Mouse (Mus musculus) liver, embryonic 14.5 days (tissue): ENCODE results near the gene Cfap299. TPM values are rescaled to one million over a fixed set of nuclear protein-coding genes. Genes with fewer than 3 reads are reported as not detected.

Experiments used
- ATAC-seq: fragments of 200-750 bp; cut with Nextera tagmentation; 2 replicates; pipeline ENCODE4 v1.8.0; 2017; ENCODE audit warnings: moderate number of reproducible peaks, mild to moderate bottlenecking, moderate library complexity; ENCODE audit not compliant: insufficient read depth
- DNase-seq, 3 experiments: peaks; one replicate each; pipeline ENCODE4 v3.0.0-alpha.2; 2012 to 2013; ENCODE audit warnings: low read depth in 3 of 3, low spot score in 3 of 3
- H3K27ac ChIP-seq: fragments of 300-500 bp; sonication (generic); 2 replicates; pipeline ENCODE4 v1.5.1; 2014; ENCODE audit warnings: moderate library complexity, mild to moderate bottlenecking, control low read depth, inconsistent platforms
- H3K27me3 ChIP-seq: fragments of 300-500 bp; sonication (generic); 2 replicates; pipeline ENCODE4 v1.6.1; 2014; ENCODE audit warnings: mild to moderate bottlenecking, low read length, moderate library complexity; ENCODE audit not compliant: control insufficient read depth, insufficient read depth
- H3K36me3 ChIP-seq: fragments of 300-500 bp; sonication (generic); replicated peaks from 2 replicates; pipeline ENCODE4 v1.6.1; 2014; ENCODE audit warnings: low read depth; ENCODE audit not compliant: control insufficient read depth, insufficient read depth
- H3K4me1 ChIP-seq, 2 experiments: fragments of 200-500 bp in 1 of 2; fragments of 300-500 bp in 1 of 2; sonication (generic) in 1 of 2; replicated peaks; 2 replicates each; pipeline ENCODE4 v1.6.1; 2012 to 2014; ENCODE audit warnings: antibody characterized with exemption in 1 of 2, inconsistent platforms in 1 of 2, low read length in 1 of 2; ENCODE audit not compliant: control insufficient read depth in 2 of 2, insufficient read depth in 2 of 2
- H3K4me2 ChIP-seq: fragments of 300-500 bp; sonication (generic); 2 replicates; pipeline ENCODE4 v1.6.1; 2014; ENCODE audit warnings: low read depth, mild to moderate bottlenecking, control low read depth, moderate library complexity
- H3K4me3 ChIP-seq, 2 experiments: fragments of 200-500 bp in 1 of 2; fragments of 300-500 bp in 1 of 2; sonication (generic) in 1 of 2; 2 replicates each; pipeline ENCODE4 v1.5.1; 2012 to 2014; ENCODE audit warnings: low read depth in 2 of 2, low read length in 2 of 2, mild to moderate bottlenecking in 2 of 2, control low read depth in 1 of 2, inconsistent platforms in 1 of 2, moderate library complexity in 1 of 2; ENCODE audit not compliant: insufficient read depth in 1 of 2
- H3K9ac ChIP-seq: fragments of 300-500 bp; sonication (generic); replicated peaks from 2 replicates; pipeline ENCODE4 v1.6.1; 2014; ENCODE audit warnings: mild to moderate bottlenecking, control low read depth, moderate library complexity
- H3K9me3 ChIP-seq: fragments of 300-500 bp; sonication (generic); 2 replicates; pipeline ENCODE4 v1.6.1; 2016; ENCODE audit warnings: low read length, mixed read lengths; ENCODE audit not compliant: control insufficient read depth
- CTCF ChIP-seq: IDR thresholded peaks from 2 replicates; pipeline ENCODE4 v1.5.1; 2016; ENCODE audit warnings: antibody characterized with exemption, low read depth, control low read depth
- EP300 ChIP-seq: IDR thresholded peaks from 2 replicates; pipeline ENCODE4 v1.6.1; 2016; ENCODE audit warnings: antibody characterized with exemption, low read depth
- WGBS: fragments of 180-500 bp; shearing (Covaris S2); extraction: QIAGEN DNeasy Blood & Tissue Kit; methylation state at CpG from one replicate; pipeline ENCODE4 v1.1.7; 2014; ENCODE audit not compliant: insufficient replicate concordance; 5-methylcytosine and 5-hydroxymethylcytosine counted together
- polyA plus RNA-seq, 2 experiments: library from polyadenylated mRNA; depleted of rRNA in 1 of 2; stranded (reverse) in 1 of 2; unstranded in 1 of 2; fragments of >200 nt; fragmentation: Nextera tagmentation in 1 of 2; extraction: Ambion mirVana in 1 of 2; gene quantifications; 2 replicates each; pipeline versions ENCODE4 v1.2.1 to v1.2.3; 2012 to 2014

Cfap299 gene
- polyA plus RNA-seq, 2 experiments = not detected

- H3K4me2 ChIP-seq = no peak overlapping the region
- no peaks in the 10 kb centered on the region for H3K27me3 ChIP-seq
- WGBS = 64% methylated on average over 7 of the region's 7 CpGs
- H3K36me3 ChIP-seq = no peaks in the 10 kb centered on the region
- H3K27ac ChIP-seq = no peak overlapping the region
- TF ChIP-seq EP300 (no peak), CTCF (no peak)
- ATAC-seq (no peak), DNase-seq (no peak)
- H3K4me1 ChIP-seq = no peaks in the 10 kb centered on the region
- H3K9ac ChIP-seq = no peak overlapping the region
- H3K9me3 ChIP-seq = no peaks in the 10 kb centered on the region
- H3K4me3 ChIP-seq = no peak overlapping the region
These were observed 477.9 kb downstream of the Cfap299 start for GRCm38 (mm10) chr5:98807022-98807421.

GRCm38 (mm10) chr5:98807953-98808352 is 478.8 kb downstream of the Cfap299 start:
- no peak overlapping the region for H3K27ac ChIP-seq
- no peaks in the 10 kb centered on the region for H3K36me3 ChIP-seq
- DNase-seq (no peak), ATAC-seq (no peak)
- H3K4me3 ChIP-seq = no peak overlapping the region
- H3K27me3 ChIP-seq = no peaks in the 10 kb centered on the region
- TF ChIP-seq EP300 = no peak
- no peak for TF ChIP-seq CTCF
- 72% methylated on average over 9 of the region's 9 CpGs for WGBS
- no peaks in the 10 kb centered on the region for H3K9me3 ChIP-seq
- no peak overlapping the region for H3K9ac ChIP-seq
- H3K4me1 ChIP-seq = no peaks in the 10 kb centered on the region
- H3K4me2 ChIP-seq = no peak overlapping the region

DNA sequence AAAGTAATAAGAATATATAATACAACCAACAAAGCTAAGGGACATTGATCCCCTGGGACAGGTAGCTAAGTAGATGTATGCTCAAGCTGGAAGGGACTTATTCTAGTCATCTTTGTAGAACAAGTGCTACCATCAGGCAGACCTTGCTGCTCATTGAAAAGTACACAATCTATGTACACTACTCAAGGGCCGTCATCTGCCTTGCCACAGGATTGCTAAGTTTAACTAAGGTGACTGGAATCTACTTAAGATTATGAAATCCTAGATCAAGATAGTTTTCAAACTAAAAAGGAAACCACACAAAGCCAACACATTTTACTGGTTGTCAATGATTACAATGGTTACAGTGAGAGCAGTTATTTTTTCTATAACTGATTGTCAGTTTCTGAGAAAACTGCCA is 483.3 kb downstream of the Cfap299 start:
- H3K4me2 ChIP-seq = no peak overlapping the region
- WGBS = 55% methylated on average over 1 of the region's 1 CpGs
- H3K27me3 ChIP-seq = no peaks in the 10 kb centered on the region
- no peak for ATAC-seq
- H3K27ac ChIP-seq = no peak overlapping the region
- H3K4me1 ChIP-seq = no peaks in the 10 kb centered on the region
- DNase-seq = no peak
- H3K4me3 ChIP-seq = no peak overlapping the region
- TF ChIP-seq CTCF (no peak), EP300 (no peak)
- no peaks in the 10 kb centered on the region for H3K9me3 ChIP-seq
- H3K36me3 ChIP-seq = no peaks in the 10 kb centered on the region
- no peak overlapping the region for H3K9ac ChIP-seq

DNA sequence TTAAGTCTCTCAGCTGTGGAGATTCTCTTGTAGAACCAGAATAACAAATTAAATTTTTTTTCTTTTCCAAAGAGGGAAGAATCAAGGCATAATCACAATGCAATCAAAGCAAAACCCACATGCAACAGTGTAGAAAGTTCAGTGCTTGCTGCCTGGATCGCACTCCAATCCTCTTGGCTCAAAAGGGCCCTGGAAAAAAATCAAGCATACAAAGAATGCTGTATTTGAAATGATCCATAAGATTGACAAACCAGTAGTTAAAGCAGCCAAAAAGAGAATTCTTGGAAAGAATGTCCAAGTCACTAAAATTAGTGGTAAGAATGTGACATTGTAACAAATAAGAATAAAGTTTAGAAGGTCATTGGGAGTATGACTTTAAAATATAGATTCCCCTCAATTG is 486.2 kb downstream of the Cfap299 start:
- Histone ChIP-seq H3K36me3 (no peaks in the 10 kb centered on the region), H3K4me3 (no peak overlapping the region), H3K4me2 (no peak overlapping the region), H3K27me3 (no peaks in the 10 kb centered on the region), H3K9me3 (no peaks in the 10 kb centered on the region), H3K27ac (no peak overlapping the region), H3K9ac (no peak overlapping the region), H3K4me1 (no peaks in the 10 kb centered on the region)
- ATAC-seq = no peak
- 67% methylated on average over 1 of the region's 1 CpGs for WGBS
- no peak for DNase-seq
- TF ChIP-seq EP300 = no peak
- no peak for TF ChIP-seq CTCF

DNA sequence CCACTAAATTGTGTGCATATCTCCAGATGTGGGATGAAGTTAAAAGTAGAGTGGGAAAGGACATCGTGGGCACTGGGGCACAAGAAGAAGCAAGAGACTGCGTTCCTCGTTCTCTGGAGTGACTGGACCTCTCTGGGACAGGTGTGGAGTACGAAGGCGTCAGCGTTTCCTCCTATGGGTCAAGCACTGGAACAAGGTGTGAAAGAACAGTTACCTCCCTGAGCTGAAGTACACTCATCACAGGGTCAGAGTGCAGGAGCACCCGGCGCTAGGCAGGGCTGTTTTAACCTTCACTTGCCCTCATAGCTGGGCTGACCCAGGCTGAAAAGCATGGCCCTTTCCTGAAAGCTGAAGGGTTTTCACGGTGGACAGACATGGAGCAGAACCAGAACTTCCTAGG is 504.7 kb downstream of the Cfap299 start:
- ATAC-seq = no peak
- 72% methylated on average over 9 of the region's 9 CpGs for WGBS
- TF ChIP-seq EP300 (no peak), CTCF (no peak)

DNA sequence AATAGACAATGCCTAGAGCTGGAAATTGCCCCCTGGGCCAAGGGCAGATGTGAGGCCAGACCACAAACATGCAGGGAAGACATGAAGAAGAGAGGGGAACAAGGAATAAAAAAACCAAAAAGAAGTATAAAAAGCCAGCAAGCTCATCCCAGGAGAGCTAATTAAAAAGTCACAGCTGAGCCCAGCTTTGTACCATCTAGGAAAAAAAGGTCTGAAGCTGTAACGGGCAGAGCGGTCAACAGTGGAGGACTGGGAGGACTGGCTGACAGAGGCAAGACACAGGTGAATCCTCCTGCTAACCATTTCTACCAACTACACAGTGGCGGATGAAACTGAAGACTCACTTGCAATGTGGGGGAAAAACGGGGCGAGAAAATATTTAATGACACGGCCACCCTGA is 505.2 kb downstream of the Cfap299 start:
- no peak overlapping the region for H3K27ac ChIP-seq
- no peak for ATAC-seq
- no peaks in the 10 kb centered on the region for H3K9me3 ChIP-seq
- no peak overlapping the region for H3K4me2 ChIP-seq
- H3K9ac ChIP-seq = no peak overlapping the region
- no peak for TF ChIP-seq EP300
- TF ChIP-seq CTCF = no peak
- WGBS = 67% methylated on average over 6 of the region's 6 CpGs
- H3K36me3 ChIP-seq = no peaks in the 10 kb centered on the region
- no peaks in the 10 kb centered on the region for H3K4me1 ChIP-seq
- no peak for DNase-seq
- H3K27me3 ChIP-seq = no peaks in the 10 kb centered on the region
- no peak overlapping the region for H3K4me3 ChIP-seq

More for the DNA sequence above, 504.7 kb downstream of the Cfap299 start:
- no peaks in the 10 kb centered on the region for H3K36me3 ChIP-seq
- no peaks in the 10 kb centered on the region for H3K27me3 ChIP-seq
- no peak for DNase-seq
- no peaks in the 10 kb centered on the region for H3K4me1 ChIP-seq
- H3K4me2 ChIP-seq = no peak overlapping the region
- H3K9ac ChIP-seq = no peak overlapping the region
- no peak overlapping the region for H3K4me3 ChIP-seq
- no peaks in the 10 kb centered on the region for H3K9me3 ChIP-seq
- H3K27ac ChIP-seq = no peak overlapping the region
